Mouse (Mus musculus) splenic B cell, adult 2 months (primary cell): ENCODE data around the gene Xpc.
"Not testable (repeated sequence)": the region's sequence is repeated elsewhere in the genome, so short reads cannot be mapped to it uniquely, and the experiment has no call there.

Source experiments
- DNase-seq: peaks from one replicate; pipeline ENCODE4 v3.0.0-alpha.2; 2011; ENCODE audit warnings: low read depth, low spot score
- H3K27me3 ChIP-seq: 2 replicates; pipeline ENCODE4 v1.6.1; 2012; ENCODE audit warnings: mild to moderate bottlenecking, low read length, moderate library complexity, mixed read lengths; ENCODE audit not compliant: control insufficient read depth, poor library complexity, insufficient read depth, severe bottlenecking
- H3K36me3 ChIP-seq: 2 replicates; pipeline ENCODE4 v1.6.1; 2012; ENCODE audit warnings: mild to moderate bottlenecking, low read length, moderate library complexity, mixed read lengths; ENCODE audit not compliant: control insufficient read depth, poor library complexity, insufficient read depth, severe bottlenecking

Xpc gene

DNA sequence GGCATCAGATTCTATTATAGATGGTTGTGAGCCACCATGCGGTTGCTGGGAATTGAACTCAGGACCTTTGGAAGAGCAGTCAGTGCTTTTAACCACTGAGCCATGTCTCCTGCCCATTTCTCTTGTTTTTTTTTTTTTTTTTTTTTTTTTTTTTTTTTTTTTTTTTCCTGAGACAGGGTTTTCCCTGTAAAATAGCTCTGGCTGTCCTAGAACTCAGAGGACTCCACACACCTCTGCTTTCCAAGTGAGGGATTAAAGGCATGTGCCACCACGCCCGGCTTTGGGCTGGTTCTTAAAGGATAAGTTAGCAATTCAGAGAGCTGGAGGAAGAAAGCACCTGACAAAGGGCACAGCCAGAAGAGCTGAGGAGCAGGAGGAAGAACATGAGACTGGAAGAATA lies 44.3 kb downstream of the Xpc start:
- H3K36me3 ChIP-seq, DNase-seq, H3K27me3 ChIP-seq: not testable (repeated sequence)

DNA sequence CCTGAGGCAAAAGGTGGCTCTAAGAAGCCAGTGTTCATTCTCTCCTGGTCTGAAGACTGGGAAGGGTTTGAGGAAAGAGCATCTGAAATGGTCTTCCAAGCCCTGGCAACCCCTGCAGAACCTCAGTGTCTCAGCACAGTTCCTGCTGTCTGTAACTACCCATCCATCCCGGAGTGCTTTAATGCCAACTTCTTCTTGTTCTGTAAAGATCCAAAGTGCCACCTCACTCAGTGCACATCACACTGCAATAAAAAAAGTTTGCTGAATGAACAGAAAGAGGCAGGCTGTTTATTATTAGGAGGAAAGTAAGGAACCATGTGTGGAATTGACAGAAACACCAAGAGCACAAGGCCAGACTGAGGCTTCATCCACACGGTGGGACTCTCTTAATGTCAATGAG lies 45.0 kb downstream of the Xpc start:
- no peaks in the 10 kb centered on the region for H3K27me3 ChIP-seq
- no peak for DNase-seq
- peaks cover 2% of the 10 kb centered on the region; the same call in 1 of the 2 replicates for H3K36me3 ChIP-seq

DNA sequence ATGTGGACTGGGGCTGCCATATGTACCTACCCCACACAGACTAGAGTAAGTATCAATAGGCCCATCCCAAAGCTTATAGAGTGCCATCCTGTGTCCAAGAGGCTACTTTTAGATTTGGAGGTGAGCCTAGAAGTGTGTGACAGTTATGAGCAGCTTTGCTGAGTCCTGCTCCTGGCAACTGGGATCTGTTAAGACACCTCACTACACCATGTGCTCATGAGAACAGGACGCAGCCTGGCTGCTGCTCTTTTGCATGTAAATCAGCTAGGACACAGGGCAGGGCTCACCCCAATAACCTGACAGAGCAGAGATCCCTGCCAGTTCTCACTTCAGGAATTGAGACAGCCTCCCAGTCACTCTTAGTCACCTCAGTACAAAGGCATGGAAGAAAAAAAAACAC lies 48.6 kb downstream of the Xpc start:
- DNase-seq: no peak
- no peaks in the 10 kb centered on the region for H3K27me3 ChIP-seq
- H3K36me3 ChIP-seq: peaks cover 2% of the 10 kb centered on the region; the same call in 1 of the 2 replicates

DNA sequence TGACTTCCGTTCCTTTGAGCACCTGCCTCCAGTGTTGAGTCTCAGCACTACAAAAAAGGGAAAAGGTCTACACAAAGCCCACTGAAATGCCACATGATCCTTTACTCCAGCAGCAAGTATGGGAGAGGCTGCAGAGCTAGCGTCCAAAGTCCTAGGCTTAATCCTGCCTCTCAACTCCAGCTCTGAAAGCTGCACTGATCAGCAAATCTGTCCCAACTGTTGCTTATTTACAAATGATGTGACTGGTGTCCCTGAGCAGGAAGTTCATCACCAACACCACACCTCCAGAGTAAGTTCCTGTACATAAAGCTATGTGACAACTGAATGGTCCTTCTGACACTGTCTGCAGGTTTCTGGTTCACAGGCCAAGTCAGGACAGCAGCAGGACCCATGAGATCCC lies 49.9 kb downstream of the Xpc start:
- H3K36me3 ChIP-seq: peaks cover 2% of the 10 kb centered on the region; the same call in 1 of the 2 replicates
- H3K27me3 ChIP-seq: no peaks in the 10 kb centered on the region
- DNase-seq: no peak

DNA sequence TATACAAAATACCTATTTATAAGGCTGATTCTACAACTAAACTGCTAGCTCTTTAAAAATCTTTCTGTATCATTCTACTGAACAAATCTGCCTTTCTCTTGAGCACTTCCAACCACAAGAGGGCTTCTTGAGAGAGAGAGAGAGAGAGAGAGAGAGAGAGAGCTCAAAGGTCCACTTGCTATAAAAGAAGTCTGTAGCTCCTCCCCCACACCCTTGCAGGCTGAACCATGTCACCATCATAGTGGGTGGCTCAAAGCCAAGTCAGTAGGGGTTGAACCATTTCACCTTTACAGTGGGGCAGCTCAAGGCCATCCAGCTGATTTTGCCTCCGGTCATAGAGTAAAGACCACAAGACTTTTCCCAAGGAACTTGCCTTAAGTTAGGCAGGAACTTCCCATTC lies 56.2 kb downstream of the Xpc start:
- no peaks in the 10 kb centered on the region for H3K27me3 ChIP-seq
- H3K36me3 ChIP-seq: no peaks in the 10 kb centered on the region
- no peak for DNase-seq

DNA sequence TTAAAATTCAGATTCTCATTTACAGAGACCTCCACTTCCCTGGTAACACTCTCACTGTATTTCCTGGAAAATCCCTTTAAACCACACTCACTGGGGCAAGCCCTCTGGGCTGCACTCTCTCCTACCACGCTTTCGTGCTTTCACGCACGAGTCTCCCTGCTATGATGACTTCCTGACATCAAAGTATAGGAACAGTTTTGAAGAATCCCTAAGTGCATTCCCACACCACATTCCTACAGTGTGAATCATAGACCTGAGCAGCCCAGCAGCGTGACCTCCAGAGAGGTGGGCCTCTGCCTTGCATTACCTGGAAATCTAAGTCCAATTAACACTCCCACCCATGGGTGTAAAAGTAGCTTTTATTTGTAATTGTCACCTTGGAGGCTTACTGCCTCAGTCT lies 61.1 kb downstream of the Xpc start:
- no peaks in the 10 kb centered on the region for H3K36me3 ChIP-seq
- DNase-seq: no peak

DNA sequence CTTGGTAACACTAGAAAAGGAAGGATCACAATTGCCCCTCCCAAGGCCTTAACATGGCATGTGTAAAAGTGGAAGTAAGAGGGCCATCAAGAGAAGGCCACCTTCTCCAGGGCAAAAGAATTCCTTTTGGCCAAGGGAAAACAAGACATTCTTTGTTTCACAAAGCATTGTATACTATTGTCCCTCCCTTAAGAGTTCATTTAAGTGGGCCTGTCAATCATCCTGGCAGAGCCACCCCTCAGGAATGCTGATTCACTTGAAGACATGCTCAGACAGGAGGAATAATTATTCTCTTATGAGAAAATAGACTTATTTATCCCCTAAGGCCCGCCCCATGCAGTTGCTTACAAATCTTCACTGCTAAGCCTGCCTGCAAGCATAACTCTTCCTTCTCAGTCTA lies 63.6 kb downstream of the Xpc start:
- no peak for DNase-seq
- Histone ChIP-seq H3K36me3 (no peaks in the 10 kb centered on the region), H3K27me3 (peaks cover 2% of the 10 kb centered on the region; the same call in 1 of the 2 replicates)

More for the DNA sequence above, 61.1 kb downstream of the Xpc start:
- H3K27me3 ChIP-seq: peaks cover 2% of the 10 kb centered on the region; the same call in 1 of the 2 replicates

DNA sequence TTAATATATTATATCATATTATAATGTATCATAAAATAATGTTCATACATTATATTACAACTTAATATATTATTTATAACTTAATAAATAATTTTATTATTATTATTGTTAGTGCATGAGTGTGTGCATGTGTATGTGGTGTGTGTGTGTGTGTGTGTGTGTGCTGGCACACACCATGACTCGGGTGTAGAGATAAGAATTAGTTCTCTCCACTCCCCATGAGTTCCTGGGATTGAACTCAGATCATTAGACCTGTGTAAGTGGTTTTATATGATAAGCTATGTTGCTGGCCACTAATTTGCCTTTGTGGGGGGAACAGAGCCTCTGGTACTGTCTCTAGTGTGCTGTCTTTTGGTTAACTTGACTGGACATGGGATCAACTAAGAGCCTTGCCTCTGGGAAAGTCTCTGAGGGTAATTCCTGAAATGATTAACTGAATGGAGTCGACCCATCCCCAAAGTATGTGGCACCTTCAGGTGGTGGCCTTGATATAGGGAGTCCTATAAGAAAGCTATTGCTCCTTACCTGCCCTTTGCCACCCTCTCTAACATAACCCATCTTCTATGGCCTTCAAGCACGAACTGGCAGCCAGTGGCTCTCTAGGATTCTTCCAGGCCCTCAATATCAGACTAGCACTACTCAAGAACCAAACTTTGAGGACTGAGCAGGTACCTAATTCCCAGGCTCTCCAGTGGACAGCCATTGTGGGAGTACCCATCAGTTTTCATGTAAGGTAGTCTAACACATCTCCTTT lies 66.0 kb downstream of the Xpc start:
- no peaks in the 10 kb centered on the region for H3K36me3 ChIP-seq
- peaks cover 2% of the 10 kb centered on the region; the same call in 1 of the 2 replicates for H3K27me3 ChIP-seq
- DNase-seq: no peak

DNA sequence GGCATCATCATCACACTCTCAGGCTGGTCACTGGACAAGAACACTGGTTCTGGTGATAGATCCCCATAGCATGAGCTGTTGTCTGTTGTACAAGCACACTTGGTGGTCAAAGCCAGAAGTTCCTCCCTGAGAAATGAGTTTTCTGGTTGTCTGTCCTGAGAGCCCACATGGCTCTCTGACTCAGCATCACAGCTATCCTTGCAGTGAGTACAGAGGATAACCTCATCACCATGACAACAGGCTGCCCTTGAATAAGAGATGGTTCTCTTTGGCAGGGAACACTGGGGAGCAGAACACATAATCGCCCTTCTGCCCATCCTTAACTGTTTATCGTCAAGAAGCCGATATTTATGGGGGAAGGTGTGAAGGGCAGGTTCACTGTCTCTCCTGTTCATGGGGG lies 70.4 kb downstream of the Xpc start:
- Histone ChIP-seq H3K27me3 (peaks cover 2% of the 10 kb centered on the region; the same call in 1 of the 2 replicates), H3K36me3 (no peaks in the 10 kb centered on the region; the same call in 1 of the 2 replicates)
- no peak for DNase-seq

DNA sequence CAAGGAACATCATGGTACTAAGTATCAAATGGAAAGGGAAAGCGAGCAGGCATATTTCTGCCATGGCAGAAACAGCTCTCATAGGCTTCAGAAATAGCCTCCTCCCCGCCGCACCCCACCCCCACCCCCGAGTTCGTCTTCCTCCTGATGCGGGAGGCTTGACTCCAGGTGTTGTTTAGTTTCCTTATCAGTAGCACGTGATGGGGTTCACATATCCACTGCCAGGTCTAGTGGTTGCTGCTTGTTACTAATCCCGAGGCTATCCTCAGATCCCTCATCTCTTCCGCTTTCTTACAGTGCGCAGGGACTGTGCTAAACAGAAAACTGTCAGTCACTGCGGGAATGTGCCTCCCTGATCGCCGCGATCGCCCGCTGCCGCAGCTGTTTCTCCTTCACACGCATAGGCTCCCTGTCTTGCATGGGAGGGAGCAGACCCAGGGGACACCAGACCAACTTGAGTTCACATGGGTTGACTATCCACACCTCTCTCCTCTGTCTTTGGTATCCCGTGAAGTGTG lies 74.5 kb downstream of the Xpc start:
- no peak for DNase-seq
- Histone ChIP-seq H3K36me3 (no peaks in the 10 kb centered on the region; the same call in 1 of the 2 replicates), H3K27me3 (no peaks in the 10 kb centered on the region)

DNA sequence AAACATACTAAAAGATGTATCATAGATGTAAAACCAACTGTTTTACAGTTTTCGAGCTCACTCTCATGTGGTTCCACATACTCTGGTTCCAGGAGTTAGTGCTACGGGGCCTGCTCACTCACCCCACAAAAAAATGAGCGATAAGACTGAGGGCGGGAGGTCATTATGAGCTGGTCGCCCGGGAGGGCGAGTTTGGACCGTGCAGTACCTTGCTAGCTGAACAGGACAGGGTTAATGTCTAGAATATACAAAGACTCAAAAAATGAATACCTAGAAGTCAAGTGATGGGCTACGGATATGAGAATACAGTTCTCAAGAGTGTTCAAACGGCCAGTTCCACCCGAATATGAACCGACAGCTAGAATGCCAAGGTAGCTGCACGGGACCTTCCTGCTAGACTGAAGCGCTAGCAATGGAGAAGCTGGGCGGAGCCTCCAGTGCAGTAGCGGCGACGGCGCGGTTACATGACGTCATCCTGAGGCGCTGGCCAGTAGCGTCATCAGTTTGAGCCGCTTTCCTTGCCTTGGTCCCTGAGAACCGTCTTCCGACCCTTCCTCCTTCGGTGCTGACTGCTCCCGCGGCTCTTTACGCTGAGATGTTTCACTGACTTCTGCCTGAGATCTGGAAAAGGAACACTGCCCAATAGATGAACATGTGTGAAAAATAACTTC lies 75.1 kb downstream of the Xpc start:
- no peaks in the 10 kb centered on the region for H3K27me3 ChIP-seq
- no peaks in the 10 kb centered on the region; the same call in 1 of the 2 replicates for H3K36me3 ChIP-seq
- DNase-seq: peak; percentile 94
